Mouse (Mus musculus) retina, postnatal 1 day (tissue): ENCODE data around the gene Pomgnt1.

ENCODE experiments used
- DNase-seq: peaks from one replicate; pipeline ENCODE4 v3.0.0-alpha.2; 2012

Gene Pomgnt1

GRCm38 (mm10) chr4:116123602-116124519 lies at the start of gene Pomgnt1, which contains the start of gene Rad54l:
Pomgnt1 (plus strand) TSS chr4:116123840.
Rad54l (minus strand) TSS chr4:116123690.
- DNase-seq: peak; percentile 98

- DNase-seq: peak; percentile 49
These were observed 49.4 kb upstream of the Pomgnt1 start for GRCm38 (mm10) chr4:116074145-116074675.

DNA sequence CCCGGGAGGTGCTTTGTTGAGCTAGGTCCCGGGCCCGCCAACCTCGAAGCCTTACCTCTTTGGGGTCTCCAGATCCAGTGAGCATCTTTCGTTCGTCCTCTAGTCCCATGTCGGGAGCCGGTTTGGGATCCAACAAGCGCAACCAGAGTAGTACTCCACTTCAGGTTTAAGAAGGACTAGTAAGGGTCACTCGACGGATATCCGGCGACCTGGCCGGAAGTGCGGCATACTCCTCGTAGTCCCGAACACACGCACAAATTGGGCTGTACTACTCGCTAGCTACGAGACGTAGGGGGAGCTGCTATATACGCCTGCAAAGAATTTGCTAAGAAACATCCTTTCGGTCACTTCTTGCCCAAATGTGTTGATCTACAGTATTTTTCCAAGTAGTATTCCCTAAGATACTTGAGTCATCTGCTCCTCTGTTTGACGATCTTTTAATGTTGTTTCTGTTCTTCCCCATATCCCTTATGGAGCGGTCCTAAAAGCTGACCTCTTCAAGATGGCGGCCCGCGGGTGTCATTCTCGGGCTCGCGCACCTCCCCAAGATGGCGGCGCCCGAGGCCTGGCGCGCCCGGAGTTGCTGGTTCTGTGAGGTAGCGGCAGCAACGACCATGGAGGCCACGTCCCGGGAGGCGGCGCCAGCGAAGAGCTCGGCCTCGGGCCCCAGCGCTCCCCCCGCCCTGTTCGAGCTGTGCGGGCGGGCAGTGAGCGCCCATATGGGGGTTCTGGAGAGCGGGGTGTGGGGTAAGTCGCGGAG lies 48.6 kb upstream of the Pomgnt1 start, which contains the start of the genes Uqcrh and Lrrc41:
Uqcrh (minus strand) TSS at position 211 of the 760 bp plus-strand sequence.
Lrrc41 (plus strand) TSS at position 409 of the 760 bp plus-strand sequence.
- DNase-seq: peak; percentile 98

DNA sequence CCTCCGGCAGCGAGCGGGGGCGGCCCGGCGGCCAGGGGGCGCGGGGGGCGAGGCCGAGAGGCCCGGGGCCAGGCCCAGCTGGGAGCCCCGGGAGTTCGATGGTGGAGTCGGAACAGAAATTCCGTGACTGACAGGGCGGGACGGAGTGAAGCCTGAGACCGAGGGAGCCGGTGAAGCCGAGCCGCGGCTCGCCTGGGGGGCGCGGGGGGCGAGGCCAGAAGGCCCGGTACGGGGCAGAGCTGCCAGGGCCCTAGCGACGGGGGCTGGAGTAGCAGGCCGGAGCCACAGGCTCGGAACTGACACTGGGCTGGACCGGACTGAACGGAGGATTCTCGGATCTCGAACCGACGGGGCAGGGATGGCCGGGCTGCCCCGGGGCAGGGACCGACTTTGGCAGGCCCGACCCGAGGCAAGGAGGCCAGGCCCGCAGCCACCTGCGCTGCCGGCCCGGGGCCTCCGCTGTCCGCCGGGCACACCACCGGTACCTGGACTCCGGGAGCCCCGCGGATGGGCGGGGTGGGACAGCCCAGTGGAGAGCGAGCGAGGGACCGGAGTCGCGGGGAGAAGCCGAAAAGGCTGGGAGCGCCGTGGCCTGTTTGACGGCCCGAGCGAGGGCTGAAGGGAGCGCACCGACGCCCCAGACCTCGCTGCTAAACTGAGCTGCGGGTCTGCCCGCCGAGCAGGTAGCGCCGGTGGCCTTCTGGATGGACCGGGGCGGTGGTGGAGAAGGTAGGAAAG lies 47.8 kb upstream of the Pomgnt1 start:
- DNase-seq: no peak

DNA sequence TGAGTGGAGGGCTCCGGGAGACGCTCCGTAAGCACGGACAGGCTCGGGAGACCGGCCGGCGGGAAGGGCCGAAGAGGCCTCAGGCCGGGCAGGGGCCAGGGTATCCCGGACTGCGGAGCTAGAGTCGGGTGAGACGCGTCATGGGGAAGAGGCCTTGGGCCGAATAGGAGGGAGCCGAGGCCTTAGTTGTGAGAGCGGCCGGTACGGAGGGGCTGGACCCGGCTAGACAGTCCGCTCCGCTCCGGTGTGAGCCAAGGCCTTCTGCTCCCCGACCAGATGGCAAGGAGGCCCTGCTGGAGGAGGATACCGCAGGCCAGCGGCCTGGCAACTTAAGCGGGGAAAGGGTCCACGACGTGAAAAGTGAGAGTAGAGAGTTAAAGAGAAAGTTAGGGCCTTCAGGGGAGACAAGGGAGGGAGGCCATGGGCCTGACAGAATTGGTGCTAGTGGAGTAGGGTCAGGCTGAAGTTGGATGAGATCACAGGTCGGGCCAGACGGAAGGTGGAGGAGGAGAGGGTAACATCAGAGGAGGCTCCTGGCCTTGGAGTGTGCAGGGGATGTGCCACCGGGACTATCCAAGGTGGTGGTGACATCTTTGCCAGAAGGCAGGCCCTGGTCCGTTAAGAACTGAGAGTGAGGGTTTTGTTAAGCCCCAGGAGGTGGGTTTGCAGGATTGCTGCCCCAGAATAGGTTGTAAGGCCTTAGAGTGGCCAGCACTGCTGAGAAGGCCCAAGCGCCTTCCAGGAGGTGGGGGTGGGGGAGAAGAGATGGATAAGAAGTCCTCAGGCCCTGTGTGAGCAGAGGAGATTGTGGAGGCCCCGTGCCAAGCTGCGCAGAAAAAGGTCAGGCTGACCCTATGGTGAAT lies 47.0 kb upstream of the Pomgnt1 start:
- DNase-seq: peak; percentile 53

GRCm38 (mm10) chr4:116077240-116078095 lies 46.2 kb upstream of the Pomgnt1 start:
- DNase-seq: no peak

GRCm38 (mm10) chr4:116088510-116089249 lies 35.0 kb upstream of the Pomgnt1 start:
- DNase-seq: no peak

DNA sequence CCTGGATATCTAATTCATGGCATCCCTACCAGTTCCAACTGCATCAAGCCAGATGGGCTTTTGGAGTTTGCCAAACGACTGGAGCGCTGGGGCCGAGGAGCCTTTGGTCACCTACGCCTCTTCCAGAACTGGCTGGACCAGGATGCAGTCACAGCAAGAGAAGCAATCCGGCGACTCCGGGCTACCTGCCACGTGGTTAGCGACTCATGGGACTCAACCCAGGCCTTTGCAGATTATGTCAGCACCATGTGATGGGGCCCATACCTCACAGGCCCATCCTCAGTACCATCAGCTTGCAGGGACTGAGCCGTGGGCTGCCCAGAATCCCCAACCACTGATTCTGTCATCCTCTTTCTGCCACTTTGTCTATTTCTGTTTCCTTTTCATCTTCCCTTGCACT lies 27.3 kb upstream of the Pomgnt1 start:
- DNase-seq: no peak

- DNase-seq: no peak
These were observed 26.4 kb upstream of the Pomgnt1 start for GRCm38 (mm10) chr4:116097211-116097610.

DNA sequence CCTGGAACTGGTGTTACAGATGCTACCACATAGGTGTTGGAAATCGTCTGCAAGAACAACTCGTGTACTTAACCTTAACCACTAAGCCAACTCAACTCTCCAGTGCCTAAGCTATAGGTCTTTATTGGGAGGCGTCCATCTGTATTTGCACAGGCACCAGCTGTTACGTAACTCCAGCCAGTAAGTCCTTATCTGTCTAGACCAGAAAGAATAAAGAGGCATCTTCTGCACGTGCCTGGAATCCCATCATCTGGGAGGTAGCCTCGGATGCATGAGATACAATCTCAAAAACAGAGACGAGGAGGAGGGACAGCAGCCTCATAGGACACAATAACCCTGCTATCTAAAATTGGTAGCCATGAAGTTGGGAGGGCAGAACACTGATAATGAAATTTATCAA lies 22.7 kb upstream of the Pomgnt1 start:
- DNase-seq: no peak

- DNase-seq: no peak
These were observed 18.4 kb upstream of the Pomgnt1 start for GRCm38 (mm10) chr4:116105278-116105677.

DNA sequence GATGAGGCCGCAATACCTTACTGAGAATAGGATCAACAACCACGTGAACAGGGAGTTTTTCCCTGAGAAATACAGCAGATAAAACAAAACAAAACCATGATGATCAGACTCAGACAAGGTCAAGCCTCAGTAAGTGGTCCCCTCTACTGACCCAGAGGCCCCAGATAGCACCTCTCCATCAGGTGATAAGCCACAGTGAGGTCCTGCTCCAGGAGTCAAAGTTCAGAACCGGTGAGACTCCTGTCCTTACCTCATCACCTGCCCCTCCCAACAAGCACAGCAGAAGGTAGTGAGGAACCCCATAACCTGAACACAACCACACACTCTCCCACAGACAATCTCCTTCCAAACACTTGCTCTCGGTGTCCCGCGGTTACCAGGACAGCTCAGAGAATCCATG lies 12.9 kb upstream of the Pomgnt1 start:
- no peak for DNase-seq

DNA sequence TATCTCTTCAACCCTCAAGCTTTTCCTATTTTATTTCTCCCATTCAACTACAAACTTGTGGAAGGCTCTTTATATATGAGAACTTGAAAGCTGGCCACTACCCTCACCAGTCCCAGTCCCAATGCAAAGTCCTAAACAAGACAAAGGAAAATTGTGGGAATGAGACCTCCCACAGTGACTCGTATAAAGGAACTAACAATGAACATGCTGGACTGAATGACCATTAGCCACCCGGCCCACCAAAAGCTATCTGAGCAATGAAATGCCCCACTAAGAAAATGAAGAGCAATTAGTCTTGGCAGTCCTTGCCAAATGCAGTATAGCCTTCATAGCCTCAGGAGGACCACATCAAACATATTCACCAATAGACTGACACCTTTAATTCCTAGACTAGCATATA lies 12.2 kb upstream of the Pomgnt1 start:
- peak; percentile 86 for DNase-seq

- DNase-seq: no peak
These were observed 878 bp upstream of the Pomgnt1 start for GRCm38 (mm10) chr4:116122762-116123161.

DNA sequence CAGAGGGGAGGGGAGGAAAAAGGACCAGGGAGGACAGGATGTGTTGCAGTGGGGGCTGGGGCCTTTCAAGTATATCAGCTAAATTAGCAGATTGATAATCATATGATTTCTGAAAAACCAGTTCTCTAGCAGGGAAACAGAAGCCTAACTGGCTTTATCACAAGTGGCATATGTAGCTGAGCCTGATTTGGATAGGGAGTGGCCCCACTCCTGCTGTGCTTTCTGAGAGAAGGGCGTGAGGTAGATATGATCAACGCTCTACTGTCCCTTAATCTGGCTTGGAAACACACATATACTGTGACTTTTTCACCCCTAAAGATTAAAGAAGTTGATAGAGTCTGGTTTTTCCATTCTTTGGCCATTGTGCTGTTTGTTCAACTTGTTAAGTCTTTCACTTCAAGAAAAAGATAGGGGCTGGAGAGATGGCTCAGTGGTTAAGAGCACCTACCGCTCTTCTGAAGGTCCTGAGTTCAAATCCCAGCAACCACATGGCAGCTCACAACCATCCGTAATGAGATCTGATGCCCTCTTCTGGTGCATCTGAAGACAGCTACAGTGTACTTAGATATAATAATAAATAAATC lies 2.3 kb downstream of the Pomgnt1 start:
- DNase-seq: no peak

- DNase-seq: no peak
These were observed 4.3 kb downstream of the Pomgnt1 start for GRCm38 (mm10) chr4:116127956-116128355.

DNA sequence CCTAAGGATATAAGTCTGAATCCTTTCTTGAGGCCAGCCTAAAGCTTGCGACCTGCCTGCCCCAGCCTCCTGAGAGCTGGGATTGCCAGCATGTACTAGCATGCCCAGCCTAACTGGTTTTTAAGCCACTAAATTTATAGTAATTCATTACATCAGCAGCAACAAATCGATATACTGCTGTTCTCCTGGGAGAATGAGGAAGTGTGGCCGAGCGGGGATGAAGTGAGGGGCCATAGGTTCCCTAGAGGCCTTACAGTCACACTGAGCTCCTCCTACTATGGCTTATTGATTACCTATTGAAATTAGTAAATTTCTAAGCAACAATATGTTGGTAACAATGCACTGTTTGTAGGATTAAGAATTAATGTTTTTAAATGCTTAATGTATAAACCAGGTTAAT lies 9.5 kb downstream of the Pomgnt1 start:
- no peak for DNase-seq

DNA sequence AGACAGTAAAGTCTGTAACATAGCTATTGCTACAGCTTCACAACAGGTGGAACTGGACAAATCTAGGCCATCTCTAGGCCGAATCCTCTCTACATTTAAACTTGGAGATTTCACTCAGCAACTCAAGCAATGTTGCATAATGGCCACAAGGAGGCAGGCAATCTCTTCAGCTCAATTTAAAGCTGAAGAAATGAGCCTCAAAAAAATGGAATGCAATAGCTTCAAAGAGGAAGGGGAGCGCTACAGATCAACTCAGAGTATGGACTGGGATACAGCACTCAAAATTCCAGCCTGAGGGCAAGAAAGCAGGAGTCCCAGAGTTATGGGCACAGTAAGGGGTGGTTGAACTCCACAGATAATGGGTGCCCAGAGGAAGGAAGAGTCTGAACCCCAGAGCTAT lies 11.3 kb downstream of the Pomgnt1 start:
- peak; percentile 74 for DNase-seq

GRCm38 (mm10) chr4:116137421-116137996 lies 13.9 kb downstream of the Pomgnt1 start:
- DNase-seq: no peak
